Mouse (Mus musculus) MEL (cell line): ENCODE results near the gene Sdhc. TPM values are rescaled to one million over a fixed set of nuclear protein-coding genes. Genes with fewer than 3 reads are reported as not detected.

Experiments used
- DNase-seq: peaks from one replicate; pipeline ENCODE4 v3.0.0; 2011; ENCODE audit warnings: low read depth, low spot score
- H3K27ac ChIP-seq: 2 replicates; pipeline ENCODE4 v1.5.1; 2012; ENCODE audit warnings: low read depth, mild to moderate bottlenecking, control low read depth, low read length, moderate library complexity; ENCODE audit not compliant: control insufficient read depth
- H3K27me3 ChIP-seq, 2 experiments: fragments of 150-350 bp in 1 of 2; sonication (generic) in 1 of 2; 2 replicates each; pipeline ENCODE4 v1.6.1; 2012; ENCODE audit warnings: low read length in 2 of 2, mild to moderate bottlenecking in 2 of 2, improper control_type of control experiment in 1 of 2, moderate library complexity in 1 of 2; ENCODE audit not compliant: insufficient read depth in 2 of 2, control insufficient read depth in 1 of 2
- H3K36me3 ChIP-seq, 2 experiments: 2 replicates each; pipeline ENCODE4 v1.6.1; 2012 to 2014; ENCODE audit warnings: low read length in 2 of 2, improper control_type of control experiment in 1 of 2, inconsistent platforms in 1 of 2, mild to moderate bottlenecking in 1 of 2; ENCODE audit not compliant: insufficient read depth in 2 of 2, control insufficient read depth in 1 of 2
- H3K4me1 ChIP-seq, 2 experiments: fragments of 150-350 bp in 1 of 2; sonication (generic) in 1 of 2; 2 replicates each; pipeline ENCODE4 v1.6.1; 2012; ENCODE audit warnings: low read length in 2 of 2, improper control_type of control experiment in 1 of 2, mild to moderate bottlenecking in 1 of 2; ENCODE audit not compliant: insufficient read depth in 2 of 2, control insufficient read depth in 1 of 2
- H3K4me3 ChIP-seq, 2 experiments: fragments of 150-350 bp in 1 of 2; sonication (generic) in 1 of 2; 2 replicates each; pipeline ENCODE4 v1.5.1; 2012; ENCODE audit warnings: low read depth in 2 of 2, low read length in 2 of 2, mild to moderate bottlenecking in 2 of 2, moderate library complexity in 2 of 2, control low read depth in 1 of 2, improper control_type of control experiment in 1 of 2; ENCODE audit not compliant: control insufficient read depth in 1 of 2, insufficient read depth in 1 of 2
- H3K79me2 ChIP-seq: 2 replicates; pipeline ENCODE4 v1.6.1; 2012; ENCODE audit warnings: mild to moderate bottlenecking, low read length, moderate library complexity; ENCODE audit not compliant: control insufficient read depth, poor library complexity, insufficient read depth
- H3K9ac ChIP-seq: 2 replicates; pipeline ENCODE4 v1.6.1; 2012; ENCODE audit warnings: low read depth, mild to moderate bottlenecking, control low read depth, low read length, moderate library complexity; ENCODE audit not compliant: control insufficient read depth, poor library complexity, severe bottlenecking
- H3K9me3 ChIP-seq: fragments of 150-350 bp; sonication (generic); replicated peaks from 2 replicates; pipeline ENCODE4 v1.6.1; 2012; ENCODE audit warnings: mild to moderate bottlenecking, low read length, improper control_type of control experiment, moderate library complexity; ENCODE audit not compliant: insufficient read depth
- CTCF ChIP-seq, 3 experiments: IDR thresholded peaks in 2 of 3; conservative IDR thresholded peaks in 1 of 3; 2 replicates each; pipeline ENCODE4 v1.5.1; 2011 to 2012; ENCODE audit warnings: low read length in 3 of 3, low read depth in 2 of 3, mild to moderate bottlenecking in 2 of 3, improper control_type of control experiment in 1 of 3, inconsistent platforms in 1 of 3, mixed read lengths in 1 of 3, moderate library complexity in 1 of 3; ENCODE audit not compliant: control insufficient read depth in 1 of 3, insufficient read depth in 1 of 3, poor library complexity in 1 of 3, severe bottlenecking in 1 of 3
- E2F4 ChIP-seq: IDR thresholded peaks from 2 replicates; pipeline ENCODE4 v1.6.1; 2011; ENCODE audit warnings: low read depth, low read length, improper control_type of control experiment, borderline replicate concordance
- ELF1 ChIP-seq: IDR thresholded peaks from 2 replicates; pipeline ENCODE4 v1.6.1; 2014; ENCODE audit warnings: low read depth, mild to moderate bottlenecking, inconsistent platforms, low read length, improper control_type of control experiment, moderate library complexity
- EP300 ChIP-seq, 2 experiments: IDR thresholded peaks; 2 replicates each; pipeline ENCODE4 v1.6.1; 2011; ENCODE audit warnings: improper control_type of control experiment in 2 of 2, low read length in 2 of 2, low read depth in 1 of 2, mild to moderate bottlenecking in 1 of 2
- GABPA ChIP-seq: IDR thresholded peaks from 2 replicates; pipeline ENCODE4 v1.6.1; 2012; ENCODE audit warnings: low read depth, mild to moderate bottlenecking, inconsistent platforms, low read length, improper control_type of control experiment, moderate library complexity
- GATA1 ChIP-seq: IDR thresholded peaks from 2 replicates; pipeline ENCODE4 v1.6.1; 2011; ENCODE audit warnings: low read depth, low read length, improper control_type of control experiment
- HCFC1 ChIP-seq: IDR thresholded peaks from 2 replicates; pipeline ENCODE4 v1.6.1; 2012; ENCODE audit warnings: low read depth, mild to moderate bottlenecking, inconsistent platforms, low read length, improper control_type of control experiment, moderate library complexity
- MAFK ChIP-seq: IDR thresholded peaks from 2 replicates; pipeline ENCODE4 v1.6.1; 2011; ENCODE audit warnings: low read depth, mild to moderate bottlenecking, low read length, improper control_type of control experiment, borderline replicate concordance
- MAX ChIP-seq: IDR thresholded peaks from 2 replicates; pipeline ENCODE4 v1.6.1; 2011; ENCODE audit warnings: low read length, improper control_type of control experiment
- MAZ ChIP-seq: IDR thresholded peaks from 2 replicates; pipeline ENCODE4 v1.6.1; 2012; ENCODE audit warnings: low read depth, mild to moderate bottlenecking, inconsistent platforms, low read length, improper control_type of control experiment
- NRF1 ChIP-seq: IDR thresholded peaks from 2 replicates; pipeline ENCODE4 v1.6.1; 2014; ENCODE audit warnings: low read depth, mild to moderate bottlenecking, inconsistent platforms, low read length, improper control_type of control experiment, moderate library complexity; ENCODE audit not compliant: poor library complexity, insufficient read depth, severe bottlenecking
- SIN3A ChIP-seq: IDR thresholded peaks from 2 replicates; pipeline ENCODE4 v1.6.1; 2012; ENCODE audit warnings: low read length, improper control_type of control experiment, inconsistent platforms
- TBP ChIP-seq: IDR thresholded peaks from 2 replicates; pipeline ENCODE4 v1.8.0; 2011; ENCODE audit warnings: low read depth, low read length, improper control_type of control experiment
- UBTF ChIP-seq: IDR thresholded peaks from 2 replicates; pipeline ENCODE4 v1.6.1; 2012; ENCODE audit warnings: low read depth, mild to moderate bottlenecking, inconsistent platforms, low read length, improper control_type of control experiment, moderate library complexity, borderline replicate concordance; ENCODE audit not compliant: insufficient read depth
- USF1 ChIP-seq: IDR thresholded peaks from 2 replicates; pipeline ENCODE4 v1.6.1; 2014; ENCODE audit warnings: low read depth, mild to moderate bottlenecking, inconsistent platforms, low read length, improper control_type of control experiment, moderate library complexity
- USF2 ChIP-seq, 2 experiments: IDR thresholded peaks; 2 replicates each; pipeline ENCODE4 v1.6.1; 2011 to 2012; ENCODE audit warnings: improper control_type of control experiment in 2 of 2, low read length in 2 of 2, borderline replicate concordance in 1 of 2, inconsistent platforms in 1 of 2, low read depth in 1 of 2, mild to moderate bottlenecking in 1 of 2; ENCODE audit not compliant: insufficient read depth in 1 of 2
- ZKSCAN1 ChIP-seq: IDR thresholded peaks from 2 replicates; pipeline ENCODE4 v1.6.1; 2012; ENCODE audit warnings: low read depth, mild to moderate bottlenecking, inconsistent platforms, low read length, improper control_type of control experiment, moderate library complexity
- ZNF384 ChIP-seq: IDR thresholded peaks from 2 replicates; pipeline ENCODE4 v1.6.1; 2012; ENCODE audit warnings: low read depth, mild to moderate bottlenecking, inconsistent platforms, low read length, improper control_type of control experiment
- polyA plus RNA-seq, 2 experiments: library from polyadenylated mRNA; stranded (reverse) in 1 of 2; unstranded in 1 of 2; fragments of >175 nt in 1 of 2; fragments of >200 nt in 1 of 2; gene quantifications; 2 replicates each; pipeline versions ENCODE4 v1.2.1 to v1.2.4; 2012; ENCODE audit warnings: low replicate concordance in 2 of 2, low read depth in 1 of 2; ENCODE audit not compliant: insufficient read length in 2 of 2, insufficient read depth in 1 of 2, missing spikeins in 1 of 2
- total RNA-seq: library from RNA; depleted of rRNA; stranded (reverse); fragments of 300-350 nt; gene quantifications from 2 replicates; pipeline ENCODE4 v1.2.3, GENCODE M21; 2012

Sdhc gene
- total and polyA plus RNA-seq, 3 experiments: 79.4 to 224 TPM; not detected in 1

GRCm38 (mm10) chr1:171101733-171102546 lies 48.5 kb downstream of the Sdhc start:
- DNase-seq: peak; percentile 88
- Histone ChIP-seq H3K36me3 (peaks cover 0 to 15% of the 10 kb centered on the region in 2 experiments; a peak in 2 of 4 replicates), H3K4me1 (peaks cover 0 to 9% of the 10 kb centered on the region in 2 experiments; a peak in 3 of 4 replicates), H3K27ac (peak overlapping the region; percentile 47), H3K9me3 (no peaks in the 10 kb centered on the region), H3K4me3 (peak overlapping the region; percentile 53 to 84), H3K27me3 (no peaks in the 10 kb centered on the region), H3K79me2 (no peaks in the 10 kb centered on the region; the same call in 1 of the 2 replicates), H3K9ac (peak overlapping the region; percentile 77)
- TF ChIP-seq MAZ: no peak
- TF ChIP-seq SIN3A: no peak
- TF ChIP-seq TBP: peak; percentile 97
- TF ChIP-seq UBTF: no peak
- TF ChIP-seq MAFK: peak; percentile 99
- peak; percentile 73 for TF ChIP-seq ZNF384
- TF ChIP-seq HCFC1: no peak
- no peak for TF ChIP-seq EP300 (IDR thresholded peaks at IDR 0.05; ENCODE audit: low read depth in 1 of 2, low read length in 2 of 2)
- peak; percentile 53; the same call in 1 of the 2 replicates for TF ChIP-seq GATA1
- no peak for TF ChIP-seq USF1
- TF ChIP-seq NRF1: peak; percentile 37; the same call in 1 of the 2 replicates
- TF ChIP-seq GABPA: no peak
- TF ChIP-seq ELF1: peak; percentile 68; the same call in 1 of the 2 replicates
- no peak for TF ChIP-seq ZKSCAN1
- no peak for TF ChIP-seq USF2 (IDR thresholded peaks at IDR 0.05; ENCODE audit: borderline replicate concordance in 1 of 2, insufficient read depth in 1 of 2, low read depth in 1 of 2, low read length in 2 of 2)

GRCm38 (mm10) chr1:171101033-171101432 lies 49.4 kb downstream of the Sdhc start:
- no peaks in the 10 kb centered on the region for H3K9me3 ChIP-seq
- DNase-seq: peak; percentile 63
- peaks cover 0 to 18% of the 10 kb centered on the region in 2 experiments; a peak in 3 of 4 replicates for H3K4me1 ChIP-seq
- H3K9ac ChIP-seq: no peak overlapping the region
- H3K36me3 ChIP-seq: peaks cover 0 to 17% of the 10 kb centered on the region in 2 experiments; a peak in 2 of 4 replicates
- H3K27me3 ChIP-seq: no peaks in the 10 kb centered on the region
- no peaks in the 10 kb centered on the region; the same call in 1 of the 2 replicates for H3K79me2 ChIP-seq
- H3K4me3 ChIP-seq: peak overlapping the region; percentile 9 to 40; a peak in 3 of 4 replicates
- H3K27ac ChIP-seq: no peak overlapping the region
- TF ChIP-seq E2F4: no peak
- TF ChIP-seq MAZ: no peak
- no peak for TF ChIP-seq CTCF (IDR thresholded peaks at IDR 0.05 in 2 of 3, conservative IDR thresholded peaks at IDR 0.05 in 1 of 3; ENCODE audit: control insufficient read depth in 1 of 3, insufficient read depth in 1 of 3, low read depth in 2 of 3, low read length in 3 of 3, poor library complexity in 1 of 3, severe bottlenecking in 1 of 3)
- TF ChIP-seq MAX: no peak
